Mouse (Mus musculus) heart, postnatal 0 days (tissue): ENCODE results near the gene Treh. TPM values are rescaled to one million over a fixed set of nuclear protein-coding genes. Genes with fewer than 3 reads are reported as not detected.

Source experiments
- ATAC-seq: fragments of 200-750 bp; cut with Nextera tagmentation; 2 replicates; pipeline ENCODE4 v1.8.0; 2017; ENCODE audit warnings: low read depth, moderate number of reproducible peaks, moderate library complexity; ENCODE audit not compliant: insufficient read depth
- DNase-seq: peaks from one replicate; pipeline ENCODE4 v3.0.0-alpha.2; 2016; ENCODE audit warnings: low spot score
- H3K27ac ChIP-seq: fragments of 300-500 bp; sonication (generic); 2 replicates; pipeline ENCODE4 v1.5.1; 2014; ENCODE audit warnings: low read depth, mild to moderate bottlenecking
- H3K27me3 ChIP-seq: fragments of 300-500 bp; sonication (generic); 2 replicates; pipeline ENCODE4 v1.6.1; 2014; ENCODE audit warnings: low read length, mixed read lengths; ENCODE audit not compliant: control insufficient read depth, insufficient read depth
- H3K36me3 ChIP-seq: fragments of 300-500 bp; sonication (generic); replicated peaks from 2 replicates; pipeline ENCODE4 v1.6.1; 2014; ENCODE audit warnings: low read length, mixed read lengths; ENCODE audit not compliant: control insufficient read depth, insufficient read depth
- H3K4me1 ChIP-seq: fragments of 300-500 bp; sonication (generic); 2 replicates; pipeline ENCODE4 v1.6.1; 2014; ENCODE audit warnings: antibody characterized with exemption; ENCODE audit not compliant: control insufficient read depth, insufficient read depth
- H3K4me2 ChIP-seq: fragments of 300-500 bp; sonication (generic); 2 replicates; pipeline ENCODE4 v1.6.1; 2014; ENCODE audit warnings: low read depth, mild to moderate bottlenecking, low read length, moderate library complexity
- H3K4me3 ChIP-seq: fragments of 300-500 bp; sonication (generic); 2 replicates; pipeline ENCODE4 v1.5.1; 2014; ENCODE audit warnings: low read depth, low read length
- H3K9ac ChIP-seq: fragments of 300-500 bp; sonication (generic); replicated peaks from 2 replicates; pipeline ENCODE4 v1.6.1; 2014; ENCODE audit warnings: low read depth, low read length, mixed read lengths
- H3K9me3 ChIP-seq: fragments of 300-500 bp; sonication (generic); replicated peaks from 2 replicates; pipeline ENCODE4 v1.6.1; 2016; ENCODE audit warnings: low read length; ENCODE audit not compliant: control insufficient read depth
- CTCF ChIP-seq: IDR thresholded peaks from 2 replicates; pipeline ENCODE4 v1.5.1; 2016; ENCODE audit warnings: antibody characterized with exemption, control low read depth, low read depth
- EP300 ChIP-seq: IDR thresholded peaks from 2 replicates; pipeline ENCODE4 v1.6.1; 2016; ENCODE audit warnings: antibody characterized with exemption, low read depth
- WGBS: fragments of 180-500 bp; shearing (Covaris S2); extraction: QIAGEN DNeasy Blood & Tissue Kit; methylation state at CpG from one replicate; pipeline ENCODE4 v1.1.7; 2014; 5-methylcytosine and 5-hydroxymethylcytosine counted together
- polyA plus RNA-seq: library from polyadenylated mRNA; unstranded; fragments of >200 nt; fragmentation: Nextera tagmentation; extraction: Ambion mirVana; gene quantifications from 2 replicates; pipeline ENCODE4 v1.2.1, GENCODE M21; 2015
- total RNA-seq: library from RNA; depleted of rRNA; stranded (reverse); fragments of >200 nt; gene quantifications from 2 replicates; pipeline ENCODE4 v1.2.3, GENCODE M21; 2014; ENCODE audit warnings: low replicate concordance; rRNA removed

The Treh gene
- total and polyA plus RNA-seq, 2 experiments from 2014 or later, result not detected

GRCm38 (mm10) chr9:44735886-44736285, 62.9 kb downstream of the Treh start:
- no peak overlapping the region for H3K27ac ChIP-seq
- H3K4me3 ChIP-seq, result no peak overlapping the region
- no peaks in the 10 kb centered on the region for H3K36me3 ChIP-seq
- no peak overlapping the region for H3K9ac ChIP-seq
- no peak for DNase-seq
- H3K4me1 ChIP-seq, result peaks cover 7% of the 10 kb centered on the region; the same call in 1 of the 2 replicates
- H3K4me2 ChIP-seq, result no peak overlapping the region
- ATAC-seq, result no peak
- 89% methylated on average over 6 of the region's 6 CpGs for WGBS
- no peaks in the 10 kb centered on the region for H3K9me3 ChIP-seq
- TF ChIP-seq EP300, result no peak
- TF ChIP-seq CTCF, result no peak
- H3K27me3 ChIP-seq, result no peaks in the 10 kb centered on the region

Other genes with a start within 250 kb of the Treh start
- not detected in 2 replicates for gene Foxr1, start 232.1 kb upstream of the Treh start, total RNA-seq
- gene Foxr1, start 232.1 kb upstream of the Treh start, polyA plus RNA-seq, result not detected in 2 replicates
- gene Upk2, start 218.3 kb upstream of the Treh start, total RNA-seq, result 18.0 TPM in 1 of 2 replicates, not detected in the other
- gene Upk2, start 218.3 kb upstream of the Treh start, polyA plus RNA-seq, result not detected in 2 replicates
- 12.4 and 33.9 TPM in 2 replicates for gene Bcl9l, start 190.4 kb upstream of the Treh start, total RNA-seq
- 4.4 and 5.2 TPM in 2 replicates for gene Bcl9l, start 190.4 kb upstream of the Treh start, polyA plus RNA-seq
- not detected in 2 replicates for gene Cxcr5, start 111.4 kb upstream of the Treh start, total RNA-seq
- not detected in 2 replicates for gene Cxcr5, start 111.4 kb upstream of the Treh start, polyA plus RNA-seq
- 30.9 and 33.9 TPM in 2 replicates for gene Ddx6, start 68.3 kb upstream of the Treh start, total RNA-seq
- 10.5 and 11.0 TPM in 2 replicates for gene Ddx6, start 68.3 kb upstream of the Treh start, polyA plus RNA-seq
- gene Phldb1, start 62.0 kb downstream of the Treh start, total RNA-seq, result 96.0 and 138 TPM in 2 replicates
- 25.8 and 28.0 TPM in 2 replicates for gene Phldb1, start 62.0 kb downstream of the Treh start, polyA plus RNA-seq
- 71.6 and 80.1 TPM in 2 replicates for gene Arcn1, start 94.6 kb downstream of the Treh start, total RNA-seq
- gene Arcn1, start 94.6 kb downstream of the Treh start, polyA plus RNA-seq, result 69.5 and 78.3 TPM in 2 replicates
- 10.0 and 41.0 TPM in 2 replicates for gene Ift46, start 94.7 kb downstream of the Treh start, total RNA-seq
- gene Ift46, start 94.7 kb downstream of the Treh start, polyA plus RNA-seq, result 49.5 and 60.6 TPM in 2 replicates
- gene Tmem25, start 126.1 kb downstream of the Treh start, total RNA-seq, result 2.4 and 5.2 TPM in 2 replicates
- gene Tmem25, start 126.1 kb downstream of the Treh start, polyA plus RNA-seq, result 3.2 and 3.4 TPM in 2 replicates
- gene Ttc36, start 129.8 kb downstream of the Treh start, total RNA-seq, result 0.31 TPM in 1 of 2 replicates, not detected in the other
- gene Ttc36, start 129.8 kb downstream of the Treh start, polyA plus RNA-seq, result 0.72 TPM in 1 of 2 replicates, not detected in the other
- 4.9 and 7.8 TPM in 2 replicates for gene Kmt2a, start 208.1 kb downstream of the Treh start, total RNA-seq
- 4.2 and 4.4 TPM in 2 replicates for gene Kmt2a, start 208.1 kb downstream of the Treh start, polyA plus RNA-seq
- 688 and 746 TPM in 2 replicates for gene Atp5l, start 247.5 kb downstream of the Treh start, total RNA-seq
- 2,678 and 2,844 TPM in 2 replicates for gene Atp5l, start 247.5 kb downstream of the Treh start, polyA plus RNA-seq